In genomic region chr17:79343334-79343946, GRCm38 (mm10) we compare ENCODE assay signal across 16 mouse cellular contexts. TPM values are rescaled to one million over a fixed set of nuclear protein-coding genes. Genes with fewer than 3 reads are reported as not detected.
DNase-seq lines count a peak whose midpoint lies in the region; ATAC-seq lines count a peak whose summit lies in the region.
"Had no signal": no experiment of that assay in that cellular context is flagged by ENCODE, and none has a peak within 500 bp of the region (broad histone marks: within the 10 kb centered on the region; RNA-seq: fewer than 3 reads in every experiment).

No protein-coding gene starts in this region.

- intact Hi-C loops in gastrocnemius, postnatal 36 days (cut with DNase I) = no loop called here

- H3K4me3 ChIP-seq in heart, embryonic 11.5 days (ENCODE audit: low read depth, low read length) = no peak overlapping the region
- no peak overlapping the region for H3K4me3 ChIP-seq in limb, embryonic 10.5 days
- H3K4me3 ChIP-seq in liver, embryonic 16.5 days (ENCODE audit: low read depth, low read length) = peak overlapping the region; percentile 25
- no peak overlapping the region for H3K4me3 ChIP-seq in hindbrain, embryonic 13.5 days
- H3K4me3 ChIP-seq: forebrain, embryonic 12.5 days had no signal

- peaks cover 42% of the 10 kb centered on the region for H3K4me1 ChIP-seq in heart, embryonic 11.5 days (ENCODE audit: control insufficient read depth, insufficient read depth, low read length)
- H3K4me1 ChIP-seq in limb, embryonic 10.5 days = peaks cover 33% of the 10 kb centered on the region
- peaks cover 61% of the 10 kb centered on the region for H3K4me1 ChIP-seq in liver, embryonic 16.5 days (ENCODE audit: control insufficient read depth, low read depth, low read length)
- H3K4me1 ChIP-seq in hindbrain, embryonic 13.5 days (replicated peaks) = peaks cover 23% of the 10 kb centered on the region

- H3K9me3 ChIP-seq in heart, embryonic 11.5 days (replicated peaks; ENCODE audit: control insufficient read depth, low read length) = no peaks in the 10 kb centered on the region
- H3K9me3 ChIP-seq in limb, embryonic 10.5 days (replicated peaks) = no peaks in the 10 kb centered on the region
- H3K9me3 ChIP-seq in liver, embryonic 16.5 days (replicated peaks; ENCODE audit: control insufficient read depth, low read length) = no peaks in the 10 kb centered on the region
- H3K9me3 ChIP-seq in hindbrain, embryonic 13.5 days = no peaks in the 10 kb centered on the region
- H3K9me3 ChIP-seq: forebrain, embryonic 12.5 days had no signal

- H3K9ac ChIP-seq in heart, embryonic 11.5 days (ENCODE audit: low read depth, low read length) = no peak overlapping the region
- H3K9ac ChIP-seq in liver, embryonic 16.5 days (ENCODE audit: low read depth, low read length) = peak overlapping the region; percentile 28
- H3K9ac ChIP-seq in hindbrain, embryonic 13.5 days = no peak overlapping the region
- H3K9ac ChIP-seq: forebrain, embryonic 12.5 days had no signal

- H3K4me2 ChIP-seq in heart, embryonic 11.5 days = 0 out of 2 replicates have a peak overlapping the region, but pooled peaks have one; percentile 17
- H3K4me2 ChIP-seq in liver, embryonic 16.5 days (ENCODE audit: low read depth, low read length) = peak overlapping the region; percentile 47
- H3K4me2 ChIP-seq in hindbrain, embryonic 13.5 days = no peak overlapping the region
- H3K4me2 ChIP-seq: forebrain, embryonic 12.5 days had no signal

- H3K27ac ChIP-seq in heart, embryonic 11.5 days (ENCODE audit: low read depth, low read length) = no peak overlapping the region
- H3K27ac ChIP-seq in limb, embryonic 10.5 days = peak overlapping the region; percentile 30; the same call in 1 of the 2 replicates
- peak overlapping the region; percentile 59 for H3K27ac ChIP-seq in liver, embryonic 16.5 days (ENCODE audit: low read length)
- H3K27ac ChIP-seq in hindbrain, embryonic 13.5 days = no peak overlapping the region
- H3K27ac ChIP-seq: forebrain, embryonic 12.5 days had no signal

- no peaks in the 10 kb centered on the region; the same call in 1 of the 2 replicates for H3K36me3 ChIP-seq in heart, embryonic 11.5 days (ENCODE audit: control insufficient read depth, insufficient read depth, low read length)
- peaks cover 8% of the 10 kb centered on the region for H3K36me3 ChIP-seq in limb, embryonic 10.5 days
- H3K36me3 ChIP-seq in liver, embryonic 16.5 days (ENCODE audit: control insufficient read depth, insufficient read depth) = peaks cover 33% of the 10 kb centered on the region
- H3K36me3 ChIP-seq in hindbrain, embryonic 13.5 days = peaks cover 2% of the 10 kb centered on the region; the same call in 1 of the 2 replicates
- H3K36me3 ChIP-seq: forebrain, embryonic 12.5 days had no signal

- ATAC-seq in heart, embryonic 11.5 days (replicated peaks; ENCODE audit: insufficient number of reproducible peaks, low FRiP score, low TSS enrichment) = no peak
- peak; percentile 77 for ATAC-seq in liver, embryonic 16.5 days (ENCODE audit: low read depth)
- no peak for ATAC-seq in hindbrain, embryonic 13.5 days (ENCODE audit: low FRiP score)
- ATAC-seq: intestine, embryonic 16.5 days; midbrain, embryonic 16.5 days; Patski had no signal

- no peaks in the 10 kb centered on the region for H3K27me3 ChIP-seq in heart, embryonic 11.5 days (ENCODE audit: control insufficient read depth, insufficient read depth, low read length)
- no peaks in the 10 kb centered on the region for H3K27me3 ChIP-seq in limb, embryonic 10.5 days (ENCODE audit: low read depth, poor library complexity, severe bottlenecking)
- H3K27me3 ChIP-seq in liver, embryonic 16.5 days (ENCODE audit: control insufficient read depth, insufficient read depth, low read depth, low read length) = no peaks in the 10 kb centered on the region
- H3K27me3 ChIP-seq in hindbrain, embryonic 13.5 days = no peaks in the 10 kb centered on the region
- H3K27me3 ChIP-seq: forebrain, embryonic 12.5 days; Patski had no signal

- DNase-seq in heart, adult 18-20 months = no peak
- DNase-seq in brain, adult 2 months (ENCODE audit: low read depth, low spot score) = peak; percentile 36
- no peak for DNase-seq in limb, embryonic 10.5 days (ENCODE audit: low spot score)
- no peak for DNase-seq in urinary bladder, adult 18-20 months (ENCODE audit: low spot score in 2 of 2)
- no peak for DNase-seq in gastrocnemius, postnatal 36 days
- DNase-seq: cerebellum, adult 9-10 months; kidney, postnatal 25 days; lung, adult 2 months; right cerebral cortex, postnatal 4 days had no signal

- whole genome bisulfite sequencing in heart, embryonic 11.5 days (ENCODE audit: insufficient replicate concordance) = 57% methylated on average over 5 of the region's 5 CpGs
- WGBS in limb, embryonic 10.5 days = 73% methylated on average over 5 of the region's 5 CpGs
- 31% methylated on average over 5 of the region's 5 CpGs for WGBS in liver, embryonic 16.5 days (ENCODE audit: insufficient replicate concordance)
- 66% methylated on average over 5 of the region's 5 CpGs for WGBS in hindbrain, embryonic 13.5 days

RNA-seq across cellular contexts. Expression of gene Cdc42ep3, which starts 11.5 kb away (rescaled TPM):
- 35.0 and 36.0 TPM in 2 replicates for polyA plus RNA-seq in heart, embryonic 11.5 days (2014; fragmentation: Nextera tagmentation; extraction: Ambion mirVana)
- total RNA-seq in heart, adult 18-20 months (2021) = 10 to 100 TPM; 23.5 to 29.8 TPM
- 21.8 and 30.3 TPM in 2 replicates for polyA plus RNA-seq in limb, embryonic 10.5 days (2016; fragmentation: Nextera tagmentation; extraction: Ambion mirVana)
- polyA plus RNA-seq in liver, embryonic 16.5 days (2015; fragmentation: Nextera tagmentation; extraction: Ambion mirVana) = 55.8 and 61.0 TPM in 2 replicates
- 10 to 100 TPM; 30.6 to 45.2 TPM for total RNA-seq in gastrocnemius, postnatal 36 days (2021)
- 42.7 and 44.3 TPM in 2 replicates for polyA plus RNA-seq in hindbrain, embryonic 13.5 days (2015; fragmentation: Nextera tagmentation; extraction: Ambion mirVana)

Comparison
In these comparisons a context has a peak if more than half of its experiments do, and no peak if none do; other contexts are left out.
1. H3K27ac ChIP-seq: peak in limb, embryonic 10.5 days (single experiment) and liver, embryonic 16.5 days (single experiment); none in heart, embryonic 11.5 days (single experiment) and hindbrain, embryonic 13.5 days (single experiment).